Mouse (Mus musculus): Measurements from ENCODE around the gene Zkscan1. TPM values are rescaled to one million over a fixed set of nuclear protein-coding genes. Genes with fewer than 3 reads are reported as not detected.
A peak's percentile ranks its signal among the peaks of the same experiment; 100 is the strongest.
"Not testable (repeated sequence)": the region's sequence is repeated elsewhere in the genome, so short reads cannot be mapped to it uniquely, and the experiment has no call there.

Gene Zkscan1
- polyA plus RNA-seq, 2 experiments: 2.2 to 4.9 TPM

- H3K36me3 ChIP-seq (replicated peaks; ENCODE audit: control insufficient read depth, insufficient read depth, low read depth): peaks cover 20% of the 10 kb centered on the region
- H3K27me3 ChIP-seq (ENCODE audit: control insufficient read depth, insufficient read depth, low read length): no peaks in the 10 kb centered on the region
- H3K4me3 ChIP-seq (ENCODE audit: insufficient read depth in 1 of 2, low read depth in 2 of 2, low read length in 2 of 2): no peak overlapping the region
- H3K9ac ChIP-seq (replicated peaks): no peak overlapping the region
- ATAC-seq (ENCODE audit: insufficient read depth) (no peak), DNase-seq (ENCODE audit: low read depth in 3 of 3, low spot score in 3 of 3) (no peak)
- TF ChIP-seq EP300 (IDR thresholded peaks at IDR 0.05; ENCODE audit: low read depth) (no peak), CTCF (IDR thresholded peaks at IDR 0.05; ENCODE audit: low read depth) (no peak)
- 92% methylated on average over 5 of the region's 5 CpGs for WGBS (ENCODE audit: insufficient replicate concordance)
- peaks cover 6 to 12% of the 10 kb centered on the region in 2 experiments; a peak in 3 of 4 replicates for H3K4me1 ChIP-seq (replicated peaks; ENCODE audit: control insufficient read depth in 2 of 2, insufficient read depth in 2 of 2, low read length in 1 of 2)
- H3K4me2 ChIP-seq (ENCODE audit: low read depth): no peak overlapping the region
- no peaks in the 10 kb centered on the region for H3K9me3 ChIP-seq (ENCODE audit: control insufficient read depth, low read length)
- no peak overlapping the region for H3K27ac ChIP-seq
Measured at GRCm38 (mm10) chr5:138090737-138091136, 5.9 kb downstream of the Zkscan1 start.

- no peak for TF ChIP-seq CTCF (IDR thresholded peaks at IDR 0.05; ENCODE audit: low read depth)
- TF ChIP-seq EP300 (IDR thresholded peaks at IDR 0.05; ENCODE audit: low read depth): no peak
- Histone ChIP-seq H3K9me3 (ENCODE audit: control insufficient read depth, low read length) (no peaks in the 10 kb centered on the region), H3K4me2 (ENCODE audit: low read depth) (no peak overlapping the region), H3K36me3 (replicated peaks; ENCODE audit: control insufficient read depth, insufficient read depth, low read depth) (peaks cover 38% of the 10 kb centered on the region), H3K4me1 (replicated peaks; ENCODE audit: control insufficient read depth in 2 of 2, insufficient read depth in 2 of 2, low read length in 1 of 2) (peaks cover 6 to 10% of the 10 kb centered on the region in 2 experiments; a peak in 3 of 4 replicates), H3K9ac (replicated peaks) (no peak overlapping the region), H3K4me3 (ENCODE audit: insufficient read depth in 1 of 2, low read depth in 2 of 2, low read length in 2 of 2) (no peak overlapping the region), H3K27ac (no peak overlapping the region), H3K27me3 (ENCODE audit: control insufficient read depth, insufficient read depth, low read length) (no peaks in the 10 kb centered on the region)
- ATAC-seq (ENCODE audit: insufficient read depth) (no peak), DNase-seq (ENCODE audit: low read depth in 3 of 3, low spot score in 3 of 3) (no peak)
- 83% methylated on average over 4 of the region's 4 CpGs for WGBS (ENCODE audit: insufficient replicate concordance)
Measured at GRCm38 (mm10) chr5:138092771-138093170, 7.9 kb downstream of the Zkscan1 start.

GRCm38 (mm10) chr5:138094474-138094873 lies 9.6 kb downstream of the Zkscan1 start:
- H3K27ac ChIP-seq: no peak overlapping the region
- 75% methylated on average over 6 of the region's 6 CpGs for WGBS (ENCODE audit: insufficient replicate concordance)

GRCm38 (mm10) chr5:138104976-138105375 lies 20.1 kb downstream of the Zkscan1 start:
- Histone ChIP-seq H3K27ac (no peak overlapping the region), H3K4me1 (replicated peaks; ENCODE audit: control insufficient read depth in 2 of 2, insufficient read depth in 2 of 2, low read length in 1 of 2) (no peaks in the 10 kb centered on the region), H3K9ac (replicated peaks) (no peak overlapping the region), H3K4me3 (ENCODE audit: insufficient read depth in 1 of 2, low read depth in 2 of 2, low read length in 2 of 2) (no peak overlapping the region), H3K4me2 (ENCODE audit: low read depth) (no peak overlapping the region), H3K36me3 (replicated peaks; ENCODE audit: control insufficient read depth, insufficient read depth, low read depth) (peaks cover 39% of the 10 kb centered on the region), H3K9me3 (ENCODE audit: control insufficient read depth, low read length) (no peaks in the 10 kb centered on the region), H3K27me3 (ENCODE audit: control insufficient read depth, insufficient read depth, low read length) (no peaks in the 10 kb centered on the region)
- TF ChIP-seq EP300 (IDR thresholded peaks at IDR 0.05; ENCODE audit: low read depth) (no peak), CTCF (IDR thresholded peaks at IDR 0.05; ENCODE audit: low read depth) (no peak)
- ATAC-seq (ENCODE audit: insufficient read depth) (no peak), DNase-seq (ENCODE audit: low read depth in 3 of 3, low spot score in 3 of 3) (no peak)
- 77% methylated on average over 2 of the region's 2 CpGs for WGBS (ENCODE audit: insufficient replicate concordance)

More at GRCm38 (mm10) chr5:138094474-138094873, 9.6 kb downstream of the Zkscan1 start:
- DNase-seq (ENCODE audit: low read depth in 3 of 3, low spot score in 3 of 3) (no peak), ATAC-seq (ENCODE audit: insufficient read depth) (peak; percentile 62)
- Histone ChIP-seq H3K4me2 (ENCODE audit: low read depth) (no peak overlapping the region), H3K4me3 (ENCODE audit: insufficient read depth in 1 of 2, low read depth in 2 of 2, low read length in 2 of 2) (no peak overlapping the region), H3K27me3 (ENCODE audit: control insufficient read depth, insufficient read depth, low read length) (no peaks in the 10 kb centered on the region), H3K9ac (replicated peaks) (no peak overlapping the region), H3K4me1 (replicated peaks; ENCODE audit: control insufficient read depth in 2 of 2, insufficient read depth in 2 of 2, low read length in 1 of 2) (no peaks in the 10 kb centered on the region; a peak in 1 of 4 replicates), H3K36me3 (replicated peaks; ENCODE audit: control insufficient read depth, insufficient read depth, low read depth) (peaks cover 52% of the 10 kb centered on the region), H3K9me3 (ENCODE audit: control insufficient read depth, low read length) (no peaks in the 10 kb centered on the region)
- TF ChIP-seq EP300 (IDR thresholded peaks at IDR 0.05; ENCODE audit: low read depth) (no peak), CTCF (IDR thresholded peaks at IDR 0.05; ENCODE audit: low read depth) (no peak)

- WGBS (ENCODE audit: insufficient replicate concordance): 50% methylated on average over 3 of the region's 3 CpGs
Measured at GRCm38 (mm10) chr5:138107130-138107529, 22.2 kb downstream of the Zkscan1 start.

GRCm38 (mm10) chr5:138109847-138110396 lies 25.0 kb downstream of the Zkscan1 start:
- H3K4me2 ChIP-seq (ENCODE audit: low read depth); H3K9me3 ChIP-seq (ENCODE audit: control insufficient read depth, low read length); H3K36me3 ChIP-seq (replicated peaks; ENCODE audit: control insufficient read depth, insufficient read depth, low read depth); H3K27ac ChIP-seq; H3K4me3 ChIP-seq (ENCODE audit: insufficient read depth in 1 of 2, low read depth in 2 of 2, low read length in 2 of 2); ATAC-seq (ENCODE audit: insufficient read depth); H3K9ac ChIP-seq (replicated peaks); H3K4me1 ChIP-seq (replicated peaks; ENCODE audit: control insufficient read depth in 2 of 2, insufficient read depth in 2 of 2, low read length in 1 of 2); DNase-seq (ENCODE audit: low read depth in 3 of 3, low spot score in 3 of 3); H3K27me3 ChIP-seq (ENCODE audit: control insufficient read depth, insufficient read depth, low read length): not testable (repeated sequence)
- WGBS (ENCODE audit: insufficient replicate concordance): 69% methylated on average over 4 of the region's 4 CpGs

More at GRCm38 (mm10) chr5:138107130-138107529, 22.2 kb downstream of the Zkscan1 start:
- Histone ChIP-seq H3K4me3 (ENCODE audit: insufficient read depth in 1 of 2, low read depth in 2 of 2, low read length in 2 of 2) (no peak overlapping the region), H3K4me1 (replicated peaks; ENCODE audit: control insufficient read depth in 2 of 2, insufficient read depth in 2 of 2, low read length in 1 of 2) (no peaks in the 10 kb centered on the region), H3K36me3 (replicated peaks; ENCODE audit: control insufficient read depth, insufficient read depth, low read depth) (peaks cover 18% of the 10 kb centered on the region), H3K27ac (no peak overlapping the region), H3K27me3 (ENCODE audit: control insufficient read depth, insufficient read depth, low read length) (no peaks in the 10 kb centered on the region), H3K9ac (replicated peaks) (no peak overlapping the region), H3K4me2 (ENCODE audit: low read depth) (no peak overlapping the region), H3K9me3 (ENCODE audit: control insufficient read depth, low read length) (no peaks in the 10 kb centered on the region)
- TF ChIP-seq EP300 (IDR thresholded peaks at IDR 0.05; ENCODE audit: low read depth): no peak
- TF ChIP-seq CTCF (IDR thresholded peaks at IDR 0.05; ENCODE audit: low read depth): no peak
- no peak for ATAC-seq (ENCODE audit: insufficient read depth)
- no peak for DNase-seq (ENCODE audit: low read depth in 3 of 3, low spot score in 3 of 3)
